Mouse (Mus musculus): ENCODE results near the gene Olfr785. TPM values are rescaled to one million over a fixed set of nuclear protein-coding genes. Genes with fewer than 3 reads are reported as not detected.

Gene Olfr785
- not detected in 2 replicates for polyA plus RNA-seq (2015; fragmentation: Nextera tagmentation; extraction: Ambion mirVana)

GRCm38 (mm10) chr10:129405126-129405525 lies at the start of gene Olfr785:
Olfr785 (plus strand) TSS chr10:129405426.

DNA sequence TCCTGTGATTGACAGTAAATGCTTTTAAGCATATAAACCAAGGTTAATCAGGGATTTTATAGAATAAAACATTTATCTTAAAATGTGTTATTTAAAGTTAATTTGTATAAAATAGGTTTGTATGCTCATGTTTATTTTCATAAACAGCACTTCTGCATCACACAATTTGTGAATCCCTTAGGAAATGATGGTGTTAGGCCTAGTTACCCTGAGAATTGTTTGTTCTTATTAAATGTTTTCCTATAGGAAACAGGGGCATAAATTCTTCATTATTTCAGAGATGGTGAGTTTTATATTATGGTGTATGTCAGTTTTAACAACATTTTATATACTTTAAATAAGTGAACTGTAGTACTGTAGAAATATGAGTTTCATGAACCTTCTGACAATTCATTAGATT lies 21.4 kb upstream of the Olfr785 start, which contains the start of gene Olfr784:
Gene Olfr784, plus strand, starts transcription at position 301 of the 400 bp plus-strand sequence.

DNA sequence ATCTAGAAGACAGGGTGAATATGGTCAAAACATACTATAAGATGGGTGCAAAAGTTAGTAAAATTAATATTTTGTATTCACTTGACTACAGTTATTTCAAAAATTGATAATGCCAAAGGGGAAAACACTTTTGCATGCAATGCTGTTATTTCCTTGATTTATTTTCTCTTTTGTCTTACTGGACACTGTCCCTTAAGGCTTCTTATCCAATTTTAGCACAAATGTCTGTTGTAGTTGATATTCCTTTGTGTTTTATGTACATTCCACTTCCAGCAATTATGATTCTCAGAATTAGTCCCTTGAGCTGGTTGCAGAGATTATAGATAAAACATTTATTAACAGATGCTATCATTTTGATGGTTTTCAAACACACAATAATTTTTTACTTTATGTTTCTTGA lies 21.8 kb downstream of the Olfr785 start, which contains the start of gene Olfr786:
Gene Olfr786, plus strand, starts transcription at position 301 of the 400 bp plus-strand sequence.

Other genes with a start within 250 kb of the Olfr785 start
- gene Olfr771, start 240.7 kb upstream of the Olfr785 start, polyA plus RNA-seq (2015; fragmentation: Nextera tagmentation; extraction: Ambion mirVana): not detected in 2 replicates
- not detected in 2 replicates for gene Olfr772, start 227.5 kb upstream of the Olfr785 start, polyA plus RNA-seq (2015; fragmentation: Nextera tagmentation; extraction: Ambion mirVana)
- not detected in 2 replicates for gene Olfr773, start 218.0 kb upstream of the Olfr785 start, polyA plus RNA-seq (2015; fragmentation: Nextera tagmentation; extraction: Ambion mirVana)
- gene Olfr774, start 169.2 kb upstream of the Olfr785 start, polyA plus RNA-seq (2015; fragmentation: Nextera tagmentation; extraction: Ambion mirVana): not detected in 2 replicates
- not detected in 2 replicates for gene Olfr775, start 157.0 kb upstream of the Olfr785 start, polyA plus RNA-seq (2015; fragmentation: Nextera tagmentation; extraction: Ambion mirVana)
- not detected in 2 replicates for gene Olfr776, start 146.3 kb upstream of the Olfr785 start, polyA plus RNA-seq (2015; fragmentation: Nextera tagmentation; extraction: Ambion mirVana)
- not detected in 2 replicates for gene Olfr777, start 133.9 kb upstream of the Olfr785 start, polyA plus RNA-seq (2015; fragmentation: Nextera tagmentation; extraction: Ambion mirVana)
- gene Olfr780, start 87.3 kb upstream of the Olfr785 start, polyA plus RNA-seq (2015; fragmentation: Nextera tagmentation; extraction: Ambion mirVana): not detected in 2 replicates
- not detected in 2 replicates for gene Olfr781, start 76.6 kb upstream of the Olfr785 start, polyA plus RNA-seq (2015; fragmentation: Nextera tagmentation; extraction: Ambion mirVana)
- gene Olfr782, start 56.6 kb upstream of the Olfr785 start, polyA plus RNA-seq (2015; fragmentation: Nextera tagmentation; extraction: Ambion mirVana): not detected in 2 replicates
- 0.06 TPM in 1 of 2 replicates, not detected in the other for gene Olfr784, start 21.3 kb upstream of the Olfr785 start, polyA plus RNA-seq (2015; fragmentation: Nextera tagmentation; extraction: Ambion mirVana)
- gene Olfr786, start 21.9 kb downstream of the Olfr785 start, polyA plus RNA-seq (2015; fragmentation: Nextera tagmentation; extraction: Ambion mirVana): not detected in 2 replicates
- not detected in 2 replicates for gene Olfr787, start 56.4 kb downstream of the Olfr785 start, polyA plus RNA-seq (2015; fragmentation: Nextera tagmentation; extraction: Ambion mirVana)
- gene Olfr788, start 65.6 kb downstream of the Olfr785 start, polyA plus RNA-seq (2015; fragmentation: Nextera tagmentation; extraction: Ambion mirVana): not detected in 2 replicates
- not detected in 2 replicates for gene Olfr789, start 79.3 kb downstream of the Olfr785 start, polyA plus RNA-seq (2015; fragmentation: Nextera tagmentation; extraction: Ambion mirVana)
- not detected in 2 replicates for gene Olfr790, start 93.1 kb downstream of the Olfr785 start, polyA plus RNA-seq (2015; fragmentation: Nextera tagmentation; extraction: Ambion mirVana)
- not detected in 2 replicates for gene Olfr791, start 116.4 kb downstream of the Olfr785 start, polyA plus RNA-seq (2015; fragmentation: Nextera tagmentation; extraction: Ambion mirVana)
- not detected in 2 replicates for gene Olfr792, start 133.7 kb downstream of the Olfr785 start, polyA plus RNA-seq (2015; fragmentation: Nextera tagmentation; extraction: Ambion mirVana)
- not detected in 2 replicates for gene Olfr794, start 162.2 kb downstream of the Olfr785 start, polyA plus RNA-seq (2015; fragmentation: Nextera tagmentation; extraction: Ambion mirVana)
- not detected in 2 replicates for gene Olfr796, start 207.1 kb downstream of the Olfr785 start, polyA plus RNA-seq (2015; fragmentation: Nextera tagmentation; extraction: Ambion mirVana)
- gene Olfr798, start 222.5 kb downstream of the Olfr785 start, polyA plus RNA-seq (2015; fragmentation: Nextera tagmentation; extraction: Ambion mirVana): not detected in 2 replicates
- gene Olfr799, start 232.1 kb downstream of the Olfr785 start, polyA plus RNA-seq (2015; fragmentation: Nextera tagmentation; extraction: Ambion mirVana): not detected in 2 replicates